Mouse (Mus musculus) forebrain, embryonic 14.5 days (tissue): ENCODE measurements around the gene Fosl1. TPM values are rescaled to one million over a fixed set of nuclear protein-coding genes. Genes with fewer than 3 reads are reported as not detected.

ENCODE experiments used
- ATAC-seq: fragments of 200-750 bp; cut with Nextera tagmentation; 2 replicates; pipeline ENCODE4 v1.8.0; 2017; ENCODE audit warnings: mild to moderate bottlenecking, moderate library complexity
- DNase-seq: peaks from one replicate; pipeline ENCODE4 v3.0.0-alpha.2; 2015; ENCODE audit warnings: low spot score
- H3K27ac ChIP-seq: fragments of 300-500 bp; sonication (generic); 2 replicates; pipeline ENCODE4 v1.5.1; 2014; ENCODE audit warnings: low read depth, mild to moderate bottlenecking, control low read depth, low read length, moderate library complexity
- H3K27me3 ChIP-seq: fragments of 300-500 bp; sonication (generic); replicated peaks from 2 replicates; pipeline ENCODE4 v1.6.1; 2014; ENCODE audit warnings: low read length, control low read depth, mixed read lengths; ENCODE audit not compliant: control insufficient read depth, insufficient read depth
- H3K36me3 ChIP-seq: fragments of 300-500 bp; sonication (generic); 2 replicates; pipeline ENCODE4 v1.6.1; 2014; ENCODE audit warnings: low read length, control low read depth; ENCODE audit not compliant: control insufficient read depth, insufficient read depth
- H3K4me1 ChIP-seq: fragments of 300-500 bp; sonication (generic); 2 replicates; pipeline ENCODE4 v1.6.1; 2014; ENCODE audit warnings: antibody characterized with exemption, low read length, control low read depth; ENCODE audit not compliant: control insufficient read depth, insufficient read depth
- H3K4me2 ChIP-seq: fragments of 300-500 bp; sonication (generic); 2 replicates; pipeline ENCODE4 v1.6.1; 2014; ENCODE audit warnings: mild to moderate bottlenecking, control low read depth, low read length
- H3K4me3 ChIP-seq: fragments of 300-500 bp; sonication (generic); 2 replicates; pipeline ENCODE4 v1.5.1; 2014; ENCODE audit warnings: low read depth, low read length, control low read depth
- H3K9ac ChIP-seq: fragments of 300-500 bp; sonication (generic); 2 replicates; pipeline ENCODE4 v1.6.1; 2014; ENCODE audit warnings: mild to moderate bottlenecking, low read length, control low read depth, moderate library complexity
- H3K9me3 ChIP-seq: fragments of 300-500 bp; sonication (generic); replicated peaks from 2 replicates; pipeline ENCODE4 v1.6.1; 2016; ENCODE audit warnings: low read length, control low read depth, mixed read lengths; ENCODE audit not compliant: control insufficient read depth
- WGBS: fragments of 180-500 bp; shearing (Covaris S2); extraction: QIAGEN DNeasy Blood & Tissue Kit; methylation state at CpG from one replicate; pipeline ENCODE4 v1.1.7; 2014; 5-methylcytosine and 5-hydroxymethylcytosine counted together
- polyA plus RNA-seq: library from polyadenylated mRNA; unstranded; fragments of >200 nt; fragmentation: Nextera tagmentation; extraction: Ambion mirVana; gene quantifications from 2 replicates; pipeline ENCODE4 v1.2.1, GENCODE M21; 2014

Fosl1 gene
- polyA plus RNA-seq, 1 experiment from 2014 or later, result not detected

GRCm38 (mm10) chr19:5471846-5472245 lies 24.5 kb downstream of the Fosl1 start:
- Histone ChIP-seq H3K27me3 (no peaks in the 10 kb centered on the region), H3K9ac (no peak overlapping the region), H3K4me3 (no peak overlapping the region), H3K9me3 (no peaks in the 10 kb centered on the region), H3K4me2 (no peak overlapping the region), H3K36me3 (peaks cover 12% of the 10 kb centered on the region), H3K4me1 (peaks cover 10% of the 10 kb centered on the region; the same call in 1 of the 2 replicates), H3K27ac (no peak overlapping the region)
- ATAC-seq (no peak), DNase-seq (no peak)
- WGBS, result 47% methylated on average over 5 of the region's 5 CpGs

GRCm38 (mm10) chr19:5472857-5473256 lies 25.5 kb downstream of the Fosl1 start:
- ATAC-seq, result no peak

DNA sequence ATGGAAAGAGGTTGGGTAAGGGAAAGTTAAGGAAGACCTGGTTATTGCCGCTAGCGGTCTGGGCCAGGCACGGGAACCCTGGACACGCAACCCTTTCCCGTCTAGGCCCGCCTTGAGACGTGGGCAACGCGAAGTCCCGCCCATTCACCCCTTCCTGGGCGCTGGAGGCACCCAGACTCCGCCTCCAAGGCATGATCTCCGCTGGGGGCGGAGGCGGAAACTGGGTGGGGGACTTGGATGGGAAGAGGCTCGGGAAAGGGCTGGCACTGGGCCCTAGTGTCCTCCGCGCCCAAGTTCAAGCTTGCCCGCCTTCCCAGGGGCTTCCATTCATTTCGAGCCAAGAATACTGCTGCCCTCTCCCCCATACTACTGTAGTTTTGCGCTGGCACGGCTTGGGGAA lies 26.4 kb downstream of the Fosl1 start, which contains the start of gene Efemp2:
Efemp2 (plus strand) TSS at position 235 of the 400 bp plus-strand sequence.
- Histone ChIP-seq H3K9me3 (no peaks in the 10 kb centered on the region), H3K27me3 (no peaks in the 10 kb centered on the region), H3K36me3 (peaks cover 4% of the 10 kb centered on the region; the same call in 1 of the 2 replicates), H3K4me1 (peaks cover 10% of the 10 kb centered on the region; the same call in 1 of the 2 replicates), H3K4me2 (peak within 1 kb of the TSS; percentile 94), H3K4me3 (peak within 1 kb of the TSS; percentile 55), H3K27ac (no peak within 1 kb of the TSS), H3K9ac (peak within 1 kb of the TSS; percentile 78)
- DNase-seq, result peak; percentile 85
- ATAC-seq, result peak; percentile 64
- under 1% methylated on average over 22 of the region's 22 CpGs for WGBS

More at GRCm38 (mm10) chr19:5472857-5473256, 25.5 kb downstream of the Fosl1 start:
- Histone ChIP-seq H3K27me3 (no peaks in the 10 kb centered on the region), H3K4me3 (no peak overlapping the region), H3K9ac (no peak overlapping the region), H3K36me3 (peaks cover 2% of the 10 kb centered on the region; the same call in 1 of the 2 replicates), H3K9me3 (no peaks in the 10 kb centered on the region), H3K27ac (no peak overlapping the region), H3K4me2 (no peak overlapping the region), H3K4me1 (peaks cover 10% of the 10 kb centered on the region; the same call in 1 of the 2 replicates)
- WGBS, result 77% methylated on average over 3 of the region's 3 CpGs
- DNase-seq, result no peak

DNA sequence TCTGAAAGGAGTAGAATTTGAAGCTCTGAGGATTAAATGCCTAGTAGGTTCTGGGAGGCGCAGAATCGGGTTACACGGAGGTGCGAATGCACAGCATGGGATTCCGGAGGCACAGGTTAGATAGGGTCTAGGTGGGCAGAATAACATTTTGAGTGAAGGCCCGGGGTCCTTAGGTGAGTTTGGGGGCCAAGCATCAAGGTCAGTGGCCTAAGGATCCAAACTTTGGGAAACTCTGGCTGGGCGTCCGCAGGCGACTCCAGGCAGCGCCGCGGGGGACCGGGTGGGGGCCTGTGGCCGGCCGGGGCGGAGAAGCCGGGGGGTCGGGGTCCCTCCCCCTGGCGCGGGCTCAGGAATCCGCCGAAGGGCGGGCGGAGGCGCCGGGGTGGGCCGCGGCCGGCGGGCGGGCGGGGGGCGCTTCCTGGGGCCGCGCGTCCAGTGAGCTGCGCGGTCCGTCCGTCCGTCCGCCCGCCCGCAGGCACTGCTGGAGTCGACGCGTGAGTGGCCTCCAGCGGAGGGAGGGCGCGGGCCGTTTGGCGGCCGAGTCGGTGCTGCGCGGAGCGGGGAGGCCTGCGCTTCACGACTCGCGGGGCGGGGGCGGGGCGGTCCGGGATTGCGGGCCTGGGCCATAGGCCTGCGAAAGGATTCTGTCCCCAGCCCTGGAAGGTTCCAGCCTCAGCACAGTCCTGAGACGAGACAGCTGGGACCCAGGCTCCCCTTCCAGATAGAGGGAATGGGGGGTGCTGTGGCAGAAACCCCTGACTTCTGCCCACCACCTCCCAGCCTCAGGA lies 27.1 kb downstream of the Fosl1 start:
- Histone ChIP-seq H3K4me2 (peak overlapping the region; percentile 94), H3K4me1 (peaks cover 10% of the 10 kb centered on the region; the same call in 1 of the 2 replicates), H3K36me3 (peaks cover 5% of the 10 kb centered on the region; the same call in 1 of the 2 replicates), H3K27me3 (no peaks in the 10 kb centered on the region), H3K9me3 (no peaks in the 10 kb centered on the region), H3K27ac (no peak overlapping the region; the same call in 1 of the 2 replicates), H3K4me3 (peak overlapping the region; percentile 55), H3K9ac (peak overlapping the region; percentile 78)
- under 1% methylated on average over 43 of the region's 68 CpGs for WGBS
- peak; percentile 66 for ATAC-seq
- peak; percentile 34 for DNase-seq

DNA sequence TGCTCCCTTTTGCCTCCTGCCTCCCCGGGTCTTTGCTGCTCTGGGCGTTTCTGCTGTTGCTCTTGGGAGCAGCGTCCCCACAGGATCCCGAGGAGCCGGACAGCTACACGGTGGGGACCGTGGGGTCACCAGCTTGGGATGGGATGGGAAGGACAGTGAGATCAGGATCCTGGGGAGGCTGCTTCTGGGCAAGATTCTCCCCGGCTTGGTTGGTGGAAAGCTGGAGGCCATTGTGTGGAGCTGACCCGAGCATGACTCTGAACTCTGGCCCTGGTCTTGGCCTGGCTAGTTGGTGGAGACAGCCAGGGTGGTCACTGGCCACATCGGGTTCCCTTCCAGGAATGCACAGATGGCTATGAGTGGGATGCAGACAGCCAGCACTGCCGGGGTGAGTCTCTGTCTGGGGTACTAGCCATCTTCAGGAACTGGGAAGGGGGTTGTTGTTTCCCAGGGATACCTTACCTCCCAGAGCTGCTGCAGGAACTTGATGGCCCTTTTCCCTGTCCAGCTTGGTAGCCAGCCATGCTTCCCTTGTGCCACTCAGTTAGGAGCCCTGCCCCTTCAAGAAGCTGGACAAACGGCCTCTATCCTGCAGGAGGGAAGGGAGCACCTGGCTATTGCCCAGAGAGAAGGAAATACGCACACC lies 27.8 kb downstream of the Fosl1 start:
- Histone ChIP-seq H3K4me1 (peaks cover 10% of the 10 kb centered on the region; the same call in 1 of the 2 replicates), H3K27me3 (no peaks in the 10 kb centered on the region), H3K4me3 (peak overlapping the region; percentile 55), H3K27ac (no peak overlapping the region; the same call in 1 of the 2 replicates), H3K4me2 (peak overlapping the region; percentile 94), H3K9ac (peak overlapping the region; percentile 78), H3K36me3 (peaks cover 11% of the 10 kb centered on the region; the same call in 1 of the 2 replicates), H3K9me3 (no peaks in the 10 kb centered on the region)
- DNase-seq (no peak), ATAC-seq (no peak)
- WGBS, result 28% methylated on average over 13 of the region's 13 CpGs

DNA sequence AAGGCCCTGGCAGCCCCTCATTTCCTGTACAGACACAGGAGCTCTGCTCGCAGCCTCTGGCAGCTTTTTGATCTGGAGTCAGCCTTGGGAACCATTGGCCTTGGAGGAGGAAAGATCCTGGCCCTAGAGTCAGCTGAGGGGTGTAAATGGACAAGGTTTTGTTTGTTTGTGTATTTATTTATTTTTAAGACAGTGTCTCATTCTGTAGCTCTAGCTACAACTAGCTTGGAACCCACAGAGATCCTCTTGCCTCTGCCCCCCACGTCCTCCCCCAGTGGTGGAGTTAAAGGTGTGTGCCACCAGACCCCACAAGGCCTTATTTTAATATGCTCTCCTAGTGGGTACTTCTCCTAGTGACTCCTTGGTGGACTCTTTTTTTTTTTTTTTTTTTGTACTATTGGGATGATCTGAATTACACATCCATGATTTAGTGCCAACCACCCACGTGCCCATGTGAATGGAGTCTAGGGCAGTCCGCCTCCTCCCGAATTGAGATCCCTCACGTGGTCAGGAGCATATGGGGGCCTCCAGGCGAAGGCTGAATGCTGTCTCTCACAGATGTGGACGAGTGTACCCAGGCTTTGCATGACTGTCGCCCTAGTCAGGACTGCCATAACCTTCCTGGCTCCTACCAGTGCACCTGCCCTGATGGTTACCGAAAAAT lies 29.8 kb downstream of the Fosl1 start:
- H3K4me2 ChIP-seq, result no peak overlapping the region
- no peaks in the 10 kb centered on the region for H3K9me3 ChIP-seq
- H3K27me3 ChIP-seq, result no peaks in the 10 kb centered on the region
- H3K36me3 ChIP-seq, result peaks cover 26% of the 10 kb centered on the region
- no peak for ATAC-seq
- H3K27ac ChIP-seq, result no peak overlapping the region
- no peak overlapping the region for H3K4me3 ChIP-seq
- DNase-seq, result no peak
- H3K9ac ChIP-seq, result no peak overlapping the region
- 83% methylated on average over 10 of the region's 10 CpGs for WGBS
- peaks cover 10% of the 10 kb centered on the region; the same call in 1 of the 2 replicates for H3K4me1 ChIP-seq

DNA sequence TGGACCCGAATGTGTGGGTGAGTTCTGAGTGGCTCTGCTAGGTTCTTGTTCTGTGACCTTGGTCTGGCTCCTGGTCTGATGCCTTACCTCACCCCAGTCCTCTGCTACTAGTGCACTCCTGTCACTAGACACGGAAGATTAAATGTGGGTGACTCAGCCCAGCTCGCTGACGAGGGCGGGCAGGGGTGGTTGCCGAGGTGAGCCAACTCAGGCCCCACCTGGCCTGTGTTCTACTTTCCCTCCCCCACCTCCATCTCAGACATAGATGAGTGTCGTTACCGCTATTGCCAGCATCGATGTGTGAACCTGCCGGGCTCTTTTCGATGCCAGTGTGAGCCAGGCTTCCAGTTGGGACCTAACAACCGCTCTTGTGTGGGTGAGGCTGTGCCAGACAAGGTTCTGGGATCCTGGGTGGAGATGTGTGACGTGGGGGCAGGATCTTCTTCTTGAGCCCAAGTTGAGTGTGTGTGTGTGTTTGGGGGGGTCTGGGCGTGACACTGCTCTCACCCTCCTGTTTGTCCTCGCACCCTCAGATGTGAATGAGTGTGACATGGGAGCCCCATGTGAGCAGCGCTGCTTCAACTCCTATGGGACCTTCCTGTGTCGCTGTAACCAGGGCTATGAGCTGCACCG lies 30.4 kb downstream of the Fosl1 start:
- H3K9ac ChIP-seq, result no peak overlapping the region
- H3K9me3 ChIP-seq, result no peaks in the 10 kb centered on the region
- peaks cover 33% of the 10 kb centered on the region for H3K36me3 ChIP-seq
- DNase-seq (no peak), ATAC-seq (no peak)
- H3K27me3 ChIP-seq, result no peaks in the 10 kb centered on the region
- H3K4me2 ChIP-seq, result no peak overlapping the region
- peaks cover 10% of the 10 kb centered on the region; the same call in 1 of the 2 replicates for H3K4me1 ChIP-seq
- no peak overlapping the region for H3K27ac ChIP-seq
- WGBS, result 90% methylated on average over 18 of the region's 18 CpGs
- no peak overlapping the region for H3K4me3 ChIP-seq

DNA sequence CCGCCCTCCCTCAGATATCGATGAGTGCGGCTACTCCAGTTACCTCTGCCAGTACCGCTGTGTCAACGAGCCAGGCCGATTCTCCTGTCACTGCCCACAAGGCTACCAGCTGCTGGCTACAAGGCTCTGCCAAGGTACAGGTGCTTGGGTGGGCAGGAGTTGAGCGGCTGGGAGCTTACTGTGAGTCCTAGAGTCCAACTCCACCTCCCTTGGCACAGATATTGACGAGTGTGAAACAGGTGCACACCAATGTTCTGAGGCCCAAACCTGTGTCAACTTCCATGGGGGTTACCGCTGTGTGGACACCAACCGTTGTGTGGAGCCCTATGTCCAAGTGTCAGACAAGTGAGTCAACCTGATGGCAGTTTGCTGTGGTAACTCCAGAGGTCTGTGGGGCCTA lies 32.7 kb downstream of the Fosl1 start:
- H3K36me3 ChIP-seq, result peaks cover 55% of the 10 kb centered on the region

More for the DNA sequence above, 32.7 kb downstream of the Fosl1 start:
- Histone ChIP-seq H3K4me3 (no peak overlapping the region), H3K27ac (no peak overlapping the region), H3K4me2 (no peak overlapping the region), H3K27me3 (no peaks in the 10 kb centered on the region), H3K9ac (no peak overlapping the region), H3K9me3 (no peaks in the 10 kb centered on the region), H3K4me1 (peaks cover 1% of the 10 kb centered on the region; the same call in 1 of the 2 replicates)
- DNase-seq (no peak), ATAC-seq (no peak)
- 90% methylated on average over 10 of the region's 10 CpGs for WGBS
